Comparison of ENCODE assay signal across 34 mouse cellular contexts in the genomic region with DNA sequence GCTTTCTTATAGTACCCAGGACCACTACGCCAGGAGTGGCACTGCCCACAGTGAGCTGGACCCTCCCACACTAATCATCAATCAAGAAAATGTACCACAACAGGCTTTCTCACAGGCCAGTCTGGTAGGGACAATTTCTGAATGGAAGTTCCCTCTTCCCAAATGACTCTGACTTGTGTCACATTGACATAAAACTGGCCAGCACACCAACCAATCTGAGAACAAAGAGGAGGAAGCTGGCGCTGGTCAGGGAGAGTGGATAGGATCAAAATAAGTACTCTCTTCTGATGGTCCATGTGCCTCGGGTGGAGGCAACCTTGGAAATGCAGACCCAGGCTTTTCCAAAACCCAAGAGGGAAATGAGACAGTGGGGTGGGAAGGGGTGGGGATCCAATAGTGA. TPM values are rescaled to one million over a fixed set of nuclear protein-coding genes. Genes with fewer than 3 reads are reported as not detected.
"Had no signal": no experiment of that assay in that cellular context is flagged by ENCODE, and none has a peak within 500 bp of the region (broad histone marks: within the 10 kb centered on the region; RNA-seq: fewer than 3 reads in every experiment).

No protein-coding gene starts in this region.

- H3K27ac ChIP-seq: heart, embryonic 13.5 days; heart, embryonic 15.5 days; hindbrain, embryonic 10.5 days; hindbrain, embryonic 12.5 days; hindbrain, embryonic 13.5 days; hindbrain, embryonic 14.5 days; hindbrain, embryonic 15.5 days; hindbrain, postnatal 0 days; intestine, embryonic 15.5 days; kidney, embryonic 15.5 days; kidney, postnatal 0 days; layer of hippocampus, adult 2 months; left cerebral cortex, adult 2 months had no signal

- H3K27me3 ChIP-seq: heart, embryonic 12.5 days; heart, embryonic 13.5 days; heart, embryonic 15.5 days; hindbrain, embryonic 12.5 days; hindbrain, embryonic 13.5 days; hindbrain, embryonic 15.5 days; intestine, embryonic 15.5 days had no signal

- H3K4me2 ChIP-seq: heart, embryonic 12.5 days; heart, embryonic 13.5 days; heart, embryonic 15.5 days; hindbrain, embryonic 12.5 days; hindbrain, embryonic 13.5 days; hindbrain, embryonic 14.5 days; hindbrain, embryonic 15.5 days; intestine, embryonic 15.5 days; kidney, embryonic 15.5 days had no signal

- DNase-seq: heart, postnatal 14 days; heart, postnatal 36 days; heart, postnatal 4 days; kidney, adult 11 months; kidney, adult 18-20 months; kidney, adult 2 months; kidney, adult 8-10 months; kidney, adult 9 months; kidney, postnatal 10 days; kidney, postnatal 14 days; kidney, postnatal 25 days; kidney, postnatal 36 days; kidney, postnatal 4 days; layer of hippocampus, adult 9-11 months; layer of hippocampus, postnatal 36 days had no signal

- H3K4me1 ChIP-seq: heart, embryonic 12.5 days; heart, embryonic 15.5 days; hindbrain, embryonic 12.5 days; hindbrain, embryonic 13.5 days; hindbrain, embryonic 15.5 days; intestine, embryonic 15.5 days; kidney, embryonic 15.5 days had no signal

- H3K9me3 ChIP-seq: heart, embryonic 12.5 days; heart, embryonic 13.5 days; heart, embryonic 15.5 days; hindbrain, embryonic 10.5 days; hindbrain, embryonic 12.5 days; hindbrain, embryonic 13.5 days; hindbrain, embryonic 15.5 days; intestine, embryonic 15.5 days; kidney, embryonic 15.5 days had no signal

- H3K36me3 ChIP-seq: heart, embryonic 12.5 days; heart, embryonic 13.5 days; heart, embryonic 15.5 days; hindbrain, embryonic 10.5 days; hindbrain, embryonic 12.5 days; hindbrain, embryonic 13.5 days; hindbrain, embryonic 15.5 days; intestine, embryonic 15.5 days; kidney, embryonic 15.5 days had no signal

- ATAC-seq: hindbrain, embryonic 16.5 days; hindbrain, postnatal 0 days; inflammation-experienced regulatory T-cells, adult 6 months; intestine, embryonic 15.5 days; intestine, embryonic 16.5 days; intestine, postnatal 0 days had no signal

- H3K4me3 ChIP-seq: heart, embryonic 12.5 days; heart, embryonic 13.5 days; heart, embryonic 15.5 days; hindbrain, embryonic 10.5 days; hindbrain, embryonic 12.5 days; hindbrain, embryonic 13.5 days; hindbrain, embryonic 15.5 days; intestine, embryonic 15.5 days; kidney, embryonic 15.5 days; layer of hippocampus, adult 2 months; left cerebral cortex, adult 2 months had no signal

- H3K9ac ChIP-seq: heart, embryonic 12.5 days; heart, embryonic 13.5 days; heart, embryonic 15.5 days; hindbrain, embryonic 12.5 days; hindbrain, embryonic 13.5 days; hindbrain, embryonic 14.5 days; hindbrain, embryonic 15.5 days; intestine, embryonic 15.5 days; kidney, embryonic 15.5 days had no signal

RNA-seq across cellular contexts. Expression of a gene that starts 26.5 kb away (rescaled TPM):
- total RNA-seq: hematopoietic stem cell, adult 5-6 weeks had no signal
- polyA plus RNA-seq: hindbrain, embryonic 14.5 days had no signal
